Mouse (Mus musculus) brain, embryonic 18.5 days (tissue): ENCODE data around the gene Hs3st3b1.

Source experiments
- DNase-seq: peaks from one replicate; pipeline ENCODE4 v3.0.0-alpha.2; 2012; ENCODE audit warnings: low read depth, low spot score

Gene Hs3st3b1

DNA sequence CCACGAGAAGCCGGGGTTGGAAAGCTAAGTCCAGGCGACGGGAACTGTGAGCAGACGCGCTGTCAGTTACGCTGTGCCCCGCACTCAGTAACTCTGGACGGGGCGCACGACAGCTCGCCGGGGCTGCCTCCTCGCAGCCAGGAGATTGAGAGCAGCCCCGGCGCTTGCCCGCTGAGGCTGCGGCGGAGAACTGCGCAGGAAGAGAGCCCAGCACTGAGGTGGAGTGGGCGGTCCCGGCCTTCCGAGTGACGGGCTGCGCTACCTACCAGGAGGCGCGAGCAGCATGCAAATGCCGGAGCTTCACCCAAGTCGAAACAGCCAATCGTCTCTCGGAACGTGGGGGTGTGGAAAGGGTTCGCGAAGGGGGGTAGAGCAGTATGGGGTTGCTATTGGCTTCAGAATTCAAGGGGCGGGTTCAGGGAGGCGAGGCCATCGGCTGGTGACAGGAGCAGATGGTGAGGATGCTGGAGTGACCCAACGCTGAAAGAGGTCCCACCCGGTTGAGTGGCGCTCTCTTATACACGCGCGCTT is at the start of gene Hs3st3b1:
Gene Hs3st3b1, minus strand, starts transcription at position 200 of the 531 bp plus-strand sequence.
- DNase-seq, result peak; percentile 87

DNA sequence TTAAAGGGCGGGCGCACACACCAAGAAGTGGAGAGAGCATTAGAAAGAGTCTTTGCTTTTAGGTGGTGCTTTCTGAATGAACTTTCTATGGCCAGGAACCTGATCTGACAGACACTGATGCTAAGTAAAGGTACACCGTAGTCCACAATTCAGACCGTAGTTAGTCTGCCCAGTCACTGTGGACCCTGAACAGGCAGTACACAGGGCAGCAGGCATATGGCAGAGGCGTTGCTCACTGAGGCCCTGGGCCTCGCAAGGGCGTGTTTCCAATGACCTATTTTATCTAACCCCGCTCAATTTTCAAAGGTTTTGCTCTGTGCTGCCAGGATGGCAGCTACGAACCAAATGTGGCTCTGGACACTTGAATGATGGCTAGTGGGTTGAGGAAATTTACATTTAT is 49.4 kb upstream of the Hs3st3b1 start:
- no peak for DNase-seq

DNA sequence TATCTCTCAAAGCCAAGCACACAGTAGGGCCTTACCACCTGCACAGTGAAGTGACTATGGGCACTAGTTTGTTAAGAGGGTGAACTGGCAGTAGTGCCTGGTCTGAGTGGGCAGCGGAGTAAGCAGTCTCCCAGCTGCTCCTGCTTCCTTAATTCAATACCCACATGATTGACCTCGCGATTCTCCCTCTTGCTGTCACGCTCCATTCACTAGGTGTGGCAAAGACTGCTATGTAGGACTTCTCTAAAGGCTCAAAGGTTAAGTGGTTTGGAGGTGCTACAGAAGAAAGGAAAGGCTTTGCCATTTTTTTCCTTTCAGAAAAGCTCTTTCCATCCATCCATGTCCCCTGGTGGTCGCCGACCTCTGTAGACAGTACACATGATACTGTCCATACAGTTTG is 48.7 kb upstream of the Hs3st3b1 start:
- no peak for DNase-seq

DNA sequence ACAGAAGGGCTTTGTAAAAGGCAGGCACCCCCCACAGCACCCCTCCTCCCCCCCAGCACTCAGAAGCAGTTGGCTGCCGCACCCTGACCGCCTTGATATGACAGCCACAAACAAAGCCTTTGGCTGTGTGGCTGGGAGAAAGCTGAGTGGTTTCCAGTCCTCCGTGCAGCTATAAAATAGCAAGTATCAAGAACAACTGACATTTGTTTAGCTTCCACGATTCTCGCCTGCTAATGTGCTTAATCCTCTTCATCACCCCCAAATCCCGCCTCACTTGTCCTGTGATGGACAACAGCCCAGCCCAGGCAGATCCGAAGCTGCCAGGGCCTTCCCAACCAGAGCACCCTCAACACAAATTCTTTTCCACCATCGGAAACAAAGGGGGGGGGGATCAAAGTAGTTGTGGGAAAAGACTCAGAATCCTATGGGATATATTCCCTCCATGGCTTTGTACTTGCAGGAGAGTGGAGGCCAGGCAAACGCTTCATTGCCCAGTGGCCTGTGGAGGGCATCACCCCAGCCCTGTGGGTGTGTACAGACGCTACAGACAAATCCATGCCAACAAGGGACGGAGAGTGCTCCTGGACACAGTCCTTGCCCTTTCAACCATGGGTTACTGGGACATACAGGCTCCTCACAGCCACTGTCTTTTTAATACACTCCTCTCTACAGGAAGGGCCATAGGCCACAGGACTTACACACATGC is 47.3 kb upstream of the Hs3st3b1 start:
- DNase-seq, result no peak

DNA sequence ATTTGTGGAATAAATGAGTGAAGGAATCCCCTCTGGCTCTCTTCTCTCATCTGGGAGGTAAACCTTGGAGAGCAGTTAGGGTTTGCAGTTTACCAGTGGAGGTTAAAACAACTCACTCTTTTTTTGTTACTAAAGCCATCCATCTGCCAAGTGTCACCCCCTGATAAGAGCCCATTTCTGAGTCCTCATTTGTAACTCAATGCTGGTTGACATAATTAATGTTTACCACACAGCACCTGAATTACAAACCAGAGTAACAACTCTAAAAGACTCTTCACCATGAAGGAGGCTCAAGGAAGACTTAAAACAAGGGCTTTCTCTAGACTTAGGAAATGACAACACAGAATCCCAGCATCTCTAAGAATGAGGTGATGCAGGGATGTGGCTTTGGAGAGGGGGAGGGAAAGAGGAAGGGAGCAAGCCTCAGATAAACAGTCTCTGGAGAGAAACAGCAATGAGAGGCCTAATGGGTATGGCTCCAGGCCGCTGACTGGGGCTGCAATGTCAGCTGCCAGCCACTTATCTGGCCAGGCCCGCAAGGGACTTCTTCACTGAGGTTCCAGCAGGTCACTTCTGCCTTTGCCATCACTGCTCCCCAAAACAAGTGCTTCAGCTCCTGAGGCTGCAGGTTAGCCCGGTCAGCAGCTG is 46.4 kb upstream of the Hs3st3b1 start:
- DNase-seq, result no peak

DNA sequence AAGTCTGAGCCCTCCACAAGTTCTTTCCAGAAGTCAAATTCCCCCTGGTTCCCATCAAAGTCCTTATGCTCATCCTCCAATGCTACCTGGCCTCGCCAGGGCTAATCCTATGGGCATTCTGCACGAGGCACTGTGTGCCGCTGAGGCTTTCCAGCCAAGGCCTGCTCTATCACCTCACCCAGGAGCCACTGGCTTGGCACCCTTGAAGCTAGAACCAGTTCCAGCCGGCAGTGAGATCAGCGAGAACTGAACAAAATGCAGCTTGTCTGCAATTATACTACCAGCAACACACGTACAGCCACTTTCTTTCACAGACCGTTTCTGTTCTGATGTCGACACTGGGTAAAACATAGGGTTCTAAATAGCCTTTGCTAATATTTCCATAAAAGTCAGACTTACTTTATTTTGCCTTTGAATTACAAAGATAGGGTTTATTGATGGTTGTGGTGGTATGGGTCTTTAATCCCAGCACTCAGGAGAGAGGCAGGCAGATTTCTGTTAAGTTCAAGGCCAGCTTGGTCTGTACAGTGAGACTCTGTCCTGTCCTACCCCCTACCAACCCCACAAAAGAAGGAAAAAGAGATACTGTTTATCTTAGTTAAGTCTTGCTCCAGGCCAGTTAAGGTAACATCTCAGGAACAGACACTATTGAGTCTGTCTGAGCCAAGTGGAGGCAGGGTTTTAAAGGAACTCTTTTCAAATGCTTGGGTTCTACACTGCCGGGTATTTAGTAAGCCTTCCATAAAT is 45.7 kb upstream of the Hs3st3b1 start:
- DNase-seq, result no peak

DNA sequence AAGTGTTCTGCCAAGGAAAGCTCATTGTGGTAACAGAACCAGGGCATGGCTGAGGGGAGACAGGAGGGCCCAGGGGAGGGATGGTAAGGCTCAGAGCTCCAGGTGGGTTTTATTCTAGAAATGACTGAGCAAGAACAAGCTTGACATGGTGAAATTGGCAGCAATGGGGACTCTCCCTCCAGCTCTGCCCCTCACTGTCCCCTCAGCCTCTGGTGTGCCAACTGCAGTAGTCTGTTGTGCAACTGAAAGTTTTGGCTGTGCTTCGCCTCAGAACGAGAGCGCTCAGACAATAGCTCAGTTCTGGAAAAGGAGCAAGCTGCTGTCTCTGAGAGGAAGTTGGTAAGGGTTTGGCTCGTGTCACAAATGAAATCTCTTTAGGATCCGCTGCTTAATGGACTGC is 43.3 kb upstream of the Hs3st3b1 start:
- DNase-seq, result no peak

DNA sequence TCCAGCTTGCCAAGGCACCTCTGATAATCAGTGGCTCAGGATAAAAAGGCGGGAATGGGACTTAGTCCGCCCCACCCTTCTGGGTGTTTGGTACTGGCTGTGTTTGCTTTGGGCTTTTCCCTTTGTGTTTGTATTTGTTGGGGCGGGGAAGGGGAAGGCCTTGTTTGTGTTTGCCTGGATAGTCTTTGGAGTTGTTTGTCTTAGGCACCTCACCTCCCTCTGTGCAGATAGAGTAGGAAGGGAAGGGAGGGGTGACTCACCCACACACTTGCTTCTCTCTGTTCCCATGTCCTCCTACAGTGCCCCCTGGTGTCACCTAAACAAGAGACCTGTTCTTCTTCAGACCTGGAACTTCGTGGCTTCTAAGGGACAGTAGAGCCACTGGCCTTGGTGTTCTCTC is 35.1 kb upstream of the Hs3st3b1 start:
- no peak for DNase-seq

DNA sequence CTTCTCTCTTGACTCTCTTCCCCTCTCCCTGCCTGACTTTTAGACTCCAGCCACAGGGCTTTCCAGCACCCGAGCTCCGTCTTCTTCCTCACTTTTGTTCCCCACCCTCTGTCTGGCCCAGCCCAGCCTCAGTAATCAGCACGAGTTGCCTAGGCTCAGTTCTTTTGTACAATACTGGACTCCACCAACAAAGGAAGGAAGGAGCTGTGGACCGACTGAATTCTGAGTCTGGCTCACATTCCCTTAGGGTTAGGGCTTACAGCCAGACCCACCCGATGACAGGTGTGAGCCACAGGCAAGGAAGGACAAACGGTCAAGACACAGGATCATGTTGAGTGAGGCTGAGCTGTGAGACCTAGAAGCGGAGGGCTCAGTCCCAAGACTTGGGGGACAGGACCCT is 34.7 kb upstream of the Hs3st3b1 start:
- DNase-seq, result no peak

DNA sequence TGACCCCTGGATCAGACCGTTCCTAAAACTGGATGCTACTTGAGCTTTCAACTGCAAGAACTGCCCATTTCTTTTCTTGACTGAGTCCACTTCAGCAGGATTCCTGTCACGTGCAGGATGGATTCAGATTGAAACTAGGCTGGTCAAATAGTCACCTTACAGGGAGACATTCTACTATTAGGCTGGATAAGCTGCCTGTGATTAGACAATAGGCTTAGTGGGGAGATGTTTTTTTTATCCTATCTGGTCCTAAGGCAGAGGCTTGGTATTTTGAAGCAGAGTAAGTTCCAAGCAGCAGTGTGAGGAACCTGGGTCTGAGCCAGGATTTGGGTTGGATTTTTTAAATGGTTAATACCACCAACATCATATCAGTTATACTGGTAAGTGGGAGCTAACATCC is 31.8 kb upstream of the Hs3st3b1 start:
- no peak for DNase-seq

DNA sequence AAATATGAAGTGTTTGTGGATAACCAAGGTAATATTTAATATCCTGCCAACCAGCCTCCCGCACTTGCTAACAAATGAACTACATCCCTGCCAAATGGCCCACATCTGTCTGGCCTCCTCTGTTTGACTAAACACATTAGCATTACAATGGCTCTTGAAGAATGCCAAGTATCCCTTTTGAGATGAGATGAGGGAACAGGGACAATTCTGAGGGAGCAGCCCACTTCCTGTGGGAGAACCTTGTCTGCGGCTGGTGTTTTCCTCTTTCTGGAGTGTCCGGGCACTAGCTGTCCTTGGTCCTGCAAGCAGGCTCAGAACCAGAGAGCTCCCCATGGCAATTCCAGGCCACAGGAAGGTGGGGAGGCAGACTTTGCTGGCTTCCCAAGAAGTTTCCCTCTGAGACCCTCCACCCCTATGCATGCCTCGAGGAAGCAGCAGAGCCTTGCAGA is 30.7 kb upstream of the Hs3st3b1 start:
- DNase-seq, result no peak

DNA sequence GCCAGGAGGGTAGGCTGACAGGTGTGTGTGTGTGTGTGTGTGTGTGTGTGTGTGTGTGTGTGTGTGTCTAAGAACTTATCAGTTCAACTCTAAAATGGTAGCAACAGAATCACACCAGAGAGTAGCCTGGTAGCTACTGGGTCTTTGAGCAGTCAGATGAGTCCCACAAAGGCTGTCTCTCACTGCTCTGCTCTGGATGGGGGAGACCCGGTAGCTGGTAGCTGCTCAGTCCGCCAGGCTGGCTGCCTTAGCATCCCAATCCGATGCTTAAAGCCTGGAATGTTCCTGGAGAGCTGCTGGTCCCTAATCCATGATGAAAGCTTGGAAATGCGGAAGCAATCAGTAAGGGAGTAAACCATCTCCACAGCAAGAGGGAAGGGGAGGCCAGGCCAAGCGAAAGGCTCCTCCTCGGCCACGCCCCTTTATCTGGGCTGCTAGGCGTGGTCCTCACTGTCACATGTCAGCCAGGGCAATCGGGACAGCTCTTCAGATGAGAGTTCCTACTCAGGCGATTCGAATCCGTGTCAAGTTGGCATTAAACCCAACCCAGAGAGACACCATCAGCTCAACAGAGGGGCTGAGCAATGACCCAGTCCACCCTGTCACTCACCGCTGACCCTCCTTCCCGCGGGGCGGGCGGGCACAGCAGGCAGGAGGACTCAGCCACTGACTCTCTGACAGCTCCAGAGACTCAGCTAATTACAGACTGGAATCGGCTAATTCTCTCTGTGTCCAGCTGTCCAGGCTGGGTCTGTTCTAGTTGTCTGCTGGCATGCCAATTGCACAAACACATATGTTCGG is 29.9 kb upstream of the Hs3st3b1 start:
- no peak for DNase-seq

DNA sequence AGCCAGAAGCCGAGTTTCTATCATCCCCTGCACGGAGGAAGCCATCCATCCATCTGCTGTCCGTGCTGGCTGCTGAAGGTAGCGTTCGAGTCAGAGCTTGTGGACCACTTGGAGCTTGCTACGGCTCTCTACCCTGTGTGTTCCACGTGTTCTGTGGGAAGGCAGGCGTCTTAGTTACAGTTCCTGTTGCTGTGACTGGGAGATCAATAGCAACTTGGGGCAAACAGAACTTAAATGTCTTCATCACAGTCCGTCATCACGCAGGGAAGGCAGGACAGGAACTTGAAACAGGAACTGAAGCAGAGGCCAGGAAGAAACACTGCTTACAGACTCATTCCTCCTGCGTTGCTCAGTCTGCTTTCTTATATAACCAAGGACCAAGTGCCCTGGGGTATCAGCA is 26.3 kb upstream of the Hs3st3b1 start:
- DNase-seq, result no peak

DNA sequence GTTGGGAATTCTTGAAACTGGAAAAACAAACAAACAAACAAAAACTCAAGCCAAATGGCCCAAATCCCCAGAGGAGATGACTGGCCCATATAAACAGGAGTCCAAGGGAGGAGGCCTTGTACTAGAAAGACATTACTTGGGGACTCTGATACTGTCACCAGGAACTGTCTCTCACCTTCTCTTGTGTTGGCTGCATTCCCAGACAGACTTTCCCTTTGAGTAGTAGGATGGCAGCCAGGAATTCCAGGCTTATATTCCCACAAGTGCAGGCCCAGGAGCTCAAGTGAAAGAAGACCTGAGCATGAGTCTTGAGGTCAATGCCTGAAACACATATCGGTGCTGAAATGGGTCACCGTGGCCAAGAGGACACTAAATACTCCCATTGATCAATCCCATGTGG is 24.9 kb upstream of the Hs3st3b1 start:
- DNase-seq, result no peak

DNA sequence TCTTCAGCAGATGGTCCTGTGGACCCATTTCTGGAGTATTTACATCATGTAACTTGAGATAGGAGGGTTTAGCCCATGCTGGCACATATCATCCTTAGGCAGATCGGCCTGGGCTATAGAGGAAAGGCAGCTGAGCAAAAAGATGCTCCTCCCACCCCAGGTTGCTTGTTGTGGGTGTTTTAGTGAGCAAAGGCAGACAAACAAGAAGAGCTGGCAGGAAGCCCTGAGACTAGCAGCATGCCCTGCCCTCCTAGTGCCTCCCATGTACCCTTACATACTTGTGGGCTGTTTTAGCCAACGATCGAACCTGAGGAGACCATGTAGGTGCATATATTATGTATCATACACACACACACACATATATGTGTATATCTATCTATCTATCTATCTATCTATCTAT is 21.9 kb upstream of the Hs3st3b1 start:
- no peak for DNase-seq

DNA sequence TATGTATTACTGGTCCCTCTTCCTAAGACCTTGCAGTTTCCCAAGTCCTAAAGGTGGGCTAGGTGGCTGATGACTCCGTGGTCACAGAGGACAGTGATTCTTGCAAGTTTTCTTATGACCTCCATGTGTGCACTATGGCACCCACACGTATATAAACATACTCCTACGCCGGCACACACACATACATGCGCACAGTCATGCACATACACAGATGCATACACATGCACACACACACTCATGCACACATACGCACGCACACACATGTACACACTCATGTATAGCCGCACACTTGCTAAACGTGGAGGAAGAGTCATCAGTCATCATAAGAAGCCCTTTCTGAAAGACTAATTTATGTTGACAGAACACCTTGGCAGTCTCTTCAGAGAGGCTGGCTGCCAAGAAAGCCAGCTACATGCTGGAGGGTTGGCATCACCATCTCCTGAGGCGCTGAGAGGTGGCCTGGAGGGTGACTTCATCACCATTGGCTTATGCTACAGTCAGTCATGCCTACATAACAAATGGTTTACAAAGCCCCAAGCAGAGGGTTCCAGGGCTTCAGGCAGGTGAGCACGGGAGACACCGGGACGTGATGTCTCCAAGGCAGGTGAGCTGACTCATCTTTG is 21.3 kb upstream of the Hs3st3b1 start:
- DNase-seq, result no peak

DNA sequence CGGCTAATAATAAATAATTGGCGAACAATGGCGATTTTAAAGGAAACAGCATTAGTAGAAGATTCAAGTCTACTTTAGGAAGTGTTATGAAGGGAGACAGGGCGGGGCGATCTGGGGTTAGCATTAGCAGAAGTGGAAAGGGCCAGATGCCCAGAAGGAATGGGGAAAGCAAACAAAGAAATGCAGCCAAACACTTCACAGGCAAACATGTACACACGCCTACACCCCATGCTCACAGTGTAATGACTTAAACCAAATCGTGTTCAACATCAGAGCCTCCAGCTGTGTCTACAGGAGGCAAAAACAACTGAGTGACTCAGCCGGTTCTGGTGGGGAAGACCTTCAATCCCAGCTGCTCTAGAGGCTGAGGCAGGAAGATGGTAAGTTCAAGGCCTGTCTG is 20.1 kb upstream of the Hs3st3b1 start:
- DNase-seq, result no peak

DNA sequence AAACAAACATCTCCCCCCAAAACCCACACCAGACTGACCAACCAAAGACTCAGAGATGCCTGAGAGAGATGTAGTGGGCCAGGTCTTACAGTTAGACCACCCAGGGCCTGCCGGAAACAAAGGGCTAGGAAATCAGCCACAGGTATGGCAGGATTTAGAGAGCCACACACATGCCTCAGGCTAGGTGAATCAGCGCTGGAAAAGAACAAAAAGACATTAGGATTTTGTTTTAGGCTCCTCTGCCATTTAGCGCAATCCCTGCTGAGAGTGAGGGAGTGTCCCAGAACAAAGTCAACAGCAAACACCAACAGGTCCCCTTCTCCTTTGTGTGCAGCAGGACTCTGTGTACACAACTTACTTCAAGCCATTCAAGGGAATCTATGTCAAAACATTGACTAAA is 14.6 kb upstream of the Hs3st3b1 start:
- no peak for DNase-seq

DNA sequence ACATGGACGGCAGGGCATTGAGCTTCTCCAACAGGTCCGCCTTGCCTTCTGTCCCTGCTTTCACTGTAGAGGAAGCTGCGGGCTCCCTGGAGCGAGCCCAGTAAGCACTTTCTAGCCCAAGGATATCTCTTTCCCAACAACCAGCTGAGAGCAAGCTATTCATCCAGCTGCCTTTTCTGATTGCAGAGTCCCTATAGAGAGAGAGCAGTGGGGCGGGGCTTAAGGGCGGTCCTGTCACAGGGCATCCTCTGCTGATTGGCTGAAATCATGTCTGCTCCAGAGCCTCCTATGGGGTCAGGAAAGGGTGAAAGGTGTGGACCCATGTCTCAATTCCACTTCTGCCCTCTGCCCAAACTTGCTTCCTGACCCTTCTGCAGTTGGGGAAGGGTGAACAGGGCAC is 4.8 kb upstream of the Hs3st3b1 start:
- no peak for DNase-seq

DNA sequence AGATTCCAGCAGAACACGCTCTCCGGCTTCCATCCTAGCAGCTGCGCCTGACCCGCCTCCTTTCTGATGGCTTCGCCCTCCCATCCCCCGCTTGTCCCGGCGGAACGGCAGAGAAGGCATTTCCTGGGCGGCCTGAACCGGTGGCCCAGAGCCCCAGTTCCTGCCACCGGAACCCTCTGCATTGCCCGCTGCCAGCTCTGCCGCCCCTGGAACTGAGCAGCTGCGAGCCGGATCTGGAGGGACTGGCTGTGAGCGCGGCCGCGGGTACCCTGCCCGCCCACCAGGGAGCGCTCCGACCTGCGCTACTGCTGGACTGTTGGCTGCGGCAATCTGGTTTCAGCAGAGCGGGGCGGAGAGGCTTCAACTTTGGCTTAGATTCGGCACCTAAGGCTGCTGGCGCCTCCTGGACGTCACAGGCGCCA is 3.1 kb upstream of the Hs3st3b1 start:
- DNase-seq, result no peak

DNA sequence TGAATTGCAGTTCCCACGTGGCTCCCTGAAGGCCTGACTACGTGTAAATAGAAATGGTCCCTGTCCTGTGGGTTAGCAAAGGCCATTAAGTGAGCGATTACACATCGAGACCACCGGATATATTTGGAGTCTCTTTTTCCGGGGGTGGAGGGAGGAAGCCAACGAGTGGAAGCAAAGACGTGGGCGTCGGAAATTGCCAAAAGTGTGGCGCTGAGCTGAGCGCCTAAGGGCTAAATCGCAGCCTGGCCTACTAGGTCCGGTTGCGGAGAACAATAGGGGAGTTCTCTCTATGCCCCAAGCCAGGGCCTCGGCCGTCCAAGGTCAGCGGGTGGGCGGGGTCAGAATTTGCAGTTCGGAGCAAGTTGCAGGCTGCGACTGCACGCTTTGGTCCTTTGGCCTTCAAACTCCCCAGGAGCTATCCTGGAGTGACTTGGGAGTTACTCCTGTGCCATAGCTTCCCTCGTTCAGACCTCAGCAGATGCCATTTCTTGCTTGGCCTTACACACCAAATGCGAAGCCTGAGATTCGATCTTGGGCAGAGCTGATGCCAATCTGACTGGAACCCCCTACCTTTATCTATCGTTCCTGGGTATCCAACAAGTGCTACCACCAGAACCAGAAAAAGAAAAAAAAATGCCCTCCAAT is 2.3 kb upstream of the Hs3st3b1 start:
- no peak for DNase-seq
